Mouse (Mus musculus) liver, embryonic 12.5 days (tissue): ENCODE data around the gene Trim31. TPM values are rescaled to one million over a fixed set of nuclear protein-coding genes. Genes with fewer than 3 reads are reported as not detected.
"Not testable (repeated sequence)": the region's sequence is repeated elsewhere in the genome, so short reads cannot be mapped to it uniquely, and the experiment has no call there.

Source experiments
- ATAC-seq: fragments of 200-750 bp; cut with Nextera tagmentation; 2 replicates; pipeline ENCODE4 v1.8.0; 2017; ENCODE audit warnings: moderate number of reproducible peaks, mild to moderate bottlenecking, moderate library complexity
- H3K27ac ChIP-seq: fragments of 300-500 bp; sonication (generic); 2 replicates; pipeline ENCODE4 v1.5.1; 2016; ENCODE audit warnings: mild to moderate bottlenecking
- H3K27me3 ChIP-seq: fragments of 300-500 bp; sonication (generic); replicated peaks from 2 replicates; pipeline ENCODE4 v1.6.1; 2016; ENCODE audit warnings: mild to moderate bottlenecking, moderate library complexity
- H3K36me3 ChIP-seq: fragments of 300-500 bp; sonication (generic); 2 replicates; pipeline ENCODE4 v1.6.1; 2016; ENCODE audit warnings: mild to moderate bottlenecking, moderate library complexity
- H3K4me1 ChIP-seq: fragments of 300-500 bp; sonication (generic); 2 replicates; pipeline ENCODE4 v1.6.1; 2016
- H3K4me2 ChIP-seq: fragments of 300-500 bp; sonication (generic); 2 replicates; pipeline ENCODE4 v1.6.1; 2016; ENCODE audit warnings: mild to moderate bottlenecking, moderate library complexity
- H3K4me3 ChIP-seq: fragments of 300-500 bp; sonication (generic); 2 replicates; pipeline ENCODE4 v1.5.1; 2016; ENCODE audit warnings: mild to moderate bottlenecking, moderate library complexity
- H3K9ac ChIP-seq: fragments of 300-500 bp; sonication (generic); 2 replicates; pipeline ENCODE4 v1.6.1; 2016; ENCODE audit warnings: mild to moderate bottlenecking, moderate library complexity
- H3K9me3 ChIP-seq: fragments of 300-500 bp; sonication (generic); replicated peaks from 2 replicates; pipeline ENCODE4 v1.6.1; 2016; ENCODE audit warnings: mild to moderate bottlenecking, moderate library complexity
- WGBS: fragments of 180-500 bp; shearing (Covaris S2); methylation state at CpG from one replicate; pipeline ENCODE4 v1.1.7; 2016; ENCODE audit not compliant: insufficient replicate concordance; 5-methylcytosine and 5-hydroxymethylcytosine counted together
- polyA plus RNA-seq: library from polyadenylated mRNA; unstranded; fragments of >200 nt; fragmentation: Nextera tagmentation; extraction: Ambion mirVana; gene quantifications from 2 replicates; pipeline ENCODE4 v1.2.1, GENCODE M21; 2016

Trim31 gene
- polyA plus RNA-seq, 1 experiment from 2014 or later = not detected

- 23% methylated on average over 4 of the region's 4 CpGs for WGBS
- H3K27ac ChIP-seq = peak within 1 kb of the TSS; percentile 98
Observed at GRCm38 (mm10) chr17:36869284-36869954, 28.5 kb upstream of the Trim31 start, which contains the start of gene Trim10. Gene Trim10, plus strand, starts transcription at chr17:36869574.

GRCm38 (mm10) chr17:36869955-36870810 is 27.7 kb upstream of the Trim31 start:
- Histone ChIP-seq H3K36me3 (peaks cover 41% of the 10 kb centered on the region), H3K27ac (peak overlapping the region; percentile 98), H3K4me1 (peaks cover 61% of the 10 kb centered on the region), H3K27me3 (peaks cover 26% of the 10 kb centered on the region), H3K4me2 (peak overlapping the region; percentile 73), H3K9ac (peak overlapping the region; percentile 89), H3K9me3 (no peaks in the 10 kb centered on the region), H3K4me3 (peak overlapping the region; percentile 71)
- ATAC-seq = no peak; the same call in 1 of the 2 replicates
- 48% methylated on average over 25 of the region's 25 CpGs for WGBS

More at GRCm38 (mm10) chr17:36869284-36869954, 28.5 kb upstream of the Trim31 start, which contains the start of gene Trim10:
- Histone ChIP-seq H3K4me1 (peaks cover 59% of the 10 kb centered on the region), H3K27me3 (peaks cover 33% of the 10 kb centered on the region), H3K4me2 (peak within 1 kb of the TSS; percentile 73), H3K36me3 (peaks cover 33% of the 10 kb centered on the region), H3K9me3 (no peaks in the 10 kb centered on the region), H3K9ac (peak within 1 kb of the TSS; percentile 89), H3K4me3 (peak within 1 kb of the TSS; percentile 71)
- ATAC-seq = peak; percentile 100

DNA sequence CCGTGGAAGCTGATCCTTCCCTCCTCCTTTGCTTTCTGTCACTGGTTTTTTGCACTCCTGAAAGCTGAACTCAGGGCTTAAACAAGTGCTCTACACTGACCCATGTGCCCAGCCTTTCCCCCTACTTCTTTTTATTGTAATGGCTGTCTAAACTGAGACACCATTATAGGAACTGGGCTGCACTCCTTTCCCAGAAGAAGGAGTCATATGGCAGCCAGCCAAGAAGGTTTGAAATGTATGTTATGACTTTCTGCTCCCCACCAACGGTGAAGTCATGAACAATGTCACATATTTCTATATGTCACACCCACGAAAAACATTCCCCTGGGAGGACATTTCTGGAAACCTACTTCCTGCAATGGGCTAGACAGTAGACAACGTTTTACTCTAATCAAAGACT is 23.3 kb upstream of the Trim31 start:
- Histone ChIP-seq H3K4me1 (peaks cover 33% of the 10 kb centered on the region), H3K27me3 (peaks cover 8% of the 10 kb centered on the region; the same call in 1 of the 2 replicates), H3K4me2 (peak overlapping the region; percentile 38), H3K36me3 (peaks cover 78% of the 10 kb centered on the region), H3K27ac (no peak overlapping the region), H3K4me3 (peak overlapping the region; percentile 14; the same call in 1 of the 2 replicates), H3K9ac (no peak overlapping the region), H3K9me3 (no peaks in the 10 kb centered on the region)
- 67% methylated on average over 4 of the region's 4 CpGs for WGBS
- no peak for ATAC-seq

GRCm38 (mm10) chr17:36883350-36883749 is 14.6 kb upstream of the Trim31 start:
- H3K4me1 ChIP-seq = no peaks in the 10 kb centered on the region
- H3K9ac ChIP-seq = no peak overlapping the region
- H3K27me3 ChIP-seq = peaks cover 20% of the 10 kb centered on the region
- H3K27ac ChIP-seq = no peak overlapping the region
- H3K4me2 ChIP-seq = no peak overlapping the region
- no peaks in the 10 kb centered on the region for H3K9me3 ChIP-seq
- WGBS = 67% methylated on average over 2 of the region's 2 CpGs
- no peak overlapping the region for H3K4me3 ChIP-seq
- ATAC-seq = no peak
- peaks cover 6% of the 10 kb centered on the region for H3K36me3 ChIP-seq

DNA sequence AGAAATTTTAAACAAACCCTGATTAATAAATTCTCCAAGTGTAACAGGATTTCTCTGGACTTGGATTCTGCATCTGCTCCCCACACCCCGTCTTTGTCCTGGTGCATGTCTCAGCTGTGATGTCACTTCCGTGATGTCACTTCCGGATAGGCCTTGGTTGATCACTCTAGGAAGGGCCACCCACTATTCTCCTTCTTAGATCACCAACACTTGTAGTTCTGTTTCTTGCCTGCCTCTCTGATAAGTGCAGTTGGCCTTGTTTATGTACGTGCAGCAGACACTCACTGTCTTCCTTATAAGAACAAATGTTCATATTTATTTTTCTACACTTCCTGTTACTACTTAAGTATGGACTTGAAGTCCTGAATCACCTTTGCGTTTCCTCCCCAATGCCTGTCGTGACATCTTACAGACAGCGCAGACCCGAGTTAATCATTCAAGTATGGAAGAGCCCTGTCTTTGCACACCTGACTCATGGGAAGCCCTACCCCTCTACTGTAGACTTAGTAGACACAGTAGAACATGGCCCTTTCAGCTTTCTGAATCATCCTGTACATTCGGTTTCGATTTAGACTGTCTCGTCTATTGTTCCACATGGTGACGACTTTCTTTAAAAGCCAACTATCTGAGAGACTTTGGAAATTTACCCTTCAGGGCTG is 12.7 kb upstream of the Trim31 start:
- no peak overlapping the region for H3K4me2 ChIP-seq
- 82% methylated on average over 12 of the region's 12 CpGs for WGBS
- H3K4me1 ChIP-seq = no peaks in the 10 kb centered on the region
- no peak overlapping the region for H3K9ac ChIP-seq
- ATAC-seq = no peak
- H3K9me3 ChIP-seq = no peaks in the 10 kb centered on the region
- H3K36me3 ChIP-seq = no peaks in the 10 kb centered on the region
- H3K4me3 ChIP-seq = no peak overlapping the region
- no peak overlapping the region for H3K27ac ChIP-seq
- H3K27me3 ChIP-seq = peaks cover 37% of the 10 kb centered on the region

GRCm38 (mm10) chr17:36890073-36890903 is 7.6 kb upstream of the Trim31 start, which contains the start of gene Trim40:
Gene Trim40, minus strand, starts transcription at chr17:36890123.
- Histone ChIP-seq H3K9ac (no peak within 1 kb of the TSS), H3K9me3 (no peaks in the 10 kb centered on the region), H3K4me2 (no peak within 1 kb of the TSS), H3K36me3 (no peaks in the 10 kb centered on the region), H3K4me1 (peaks cover 8% of the 10 kb centered on the region; the same call in 1 of the 2 replicates), H3K4me3 (no peak within 1 kb of the TSS), H3K27me3 (peaks cover 53% of the 10 kb centered on the region), H3K27ac (no peak within 1 kb of the TSS)
- WGBS = 80% methylated on average over 5 of the region's 5 CpGs
- no peak for ATAC-seq

- not testable (repeated sequence) for H3K4me3 ChIP-seq, H3K4me1 ChIP-seq, H3K4me2 ChIP-seq, ATAC-seq, H3K9ac ChIP-seq, H3K36me3 ChIP-seq, H3K27ac ChIP-seq, H3K9me3 ChIP-seq
- H3K27me3 ChIP-seq = peaks cover 53% of the 10 kb centered on the region
- 86% methylated on average over 1 of the region's 1 CpGs for whole genome bisulfite sequencing
Observed at GRCm38 (mm10) chr17:36891496-36891895, 6.4 kb upstream of the Trim31 start.

DNA sequence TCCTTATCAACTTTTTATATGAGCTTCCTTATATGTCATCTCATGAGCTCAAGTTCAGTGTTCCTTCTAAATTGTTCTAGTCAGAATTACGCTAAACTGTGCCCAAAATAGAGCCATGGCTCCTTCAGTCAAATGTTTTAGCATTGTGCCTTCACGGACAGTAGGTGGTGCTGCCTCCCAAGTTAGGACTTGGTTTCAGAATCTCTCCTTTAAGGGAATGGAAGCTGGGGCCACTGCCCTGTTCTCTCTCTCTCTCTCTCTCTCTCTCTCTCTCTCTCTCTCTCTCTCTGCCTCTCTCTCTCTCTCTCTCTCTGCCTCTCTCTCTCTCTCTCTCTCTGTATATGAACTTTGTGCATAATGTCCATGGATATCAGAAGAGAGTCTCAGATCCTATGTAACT is 5.6 kb upstream of the Trim31 start:
- Histone ChIP-seq H3K4me3 (no peak overlapping the region), H3K27me3 (peaks cover 57% of the 10 kb centered on the region)
- WGBS = 12% methylated on average over 2 of the region's 2 CpGs

GRCm38 (mm10) chr17:36893387-36893786 is 4.5 kb upstream of the Trim31 start:
- Histone ChIP-seq H3K9ac (no peak overlapping the region), H3K4me1 (peaks cover 8% of the 10 kb centered on the region; the same call in 1 of the 2 replicates), H3K27ac (no peak overlapping the region), H3K27me3 (peaks cover 60% of the 10 kb centered on the region), H3K4me2 (no peak overlapping the region), H3K4me3 (no peak overlapping the region), H3K9me3 (no peaks in the 10 kb centered on the region), H3K36me3 (no peaks in the 10 kb centered on the region)
- WGBS = 15% methylated on average over 5 of the region's 5 CpGs
- ATAC-seq = no peak

More for the DNA sequence above, 5.6 kb upstream of the Trim31 start:
- 0 out of 2 replicates have a peak overlapping the region, but pooled peaks have one; percentile 6 for H3K9ac ChIP-seq
- no peaks in the 10 kb centered on the region for H3K9me3 ChIP-seq
- no peaks in the 10 kb centered on the region for H3K36me3 ChIP-seq
- H3K4me1 ChIP-seq = peaks cover 8% of the 10 kb centered on the region; the same call in 1 of the 2 replicates
- no peak overlapping the region for H3K27ac ChIP-seq
- no peak overlapping the region for H3K4me2 ChIP-seq
- ATAC-seq = 0 out of 2 replicates have a peak, but pooled peaks have one; percentile 37

DNA sequence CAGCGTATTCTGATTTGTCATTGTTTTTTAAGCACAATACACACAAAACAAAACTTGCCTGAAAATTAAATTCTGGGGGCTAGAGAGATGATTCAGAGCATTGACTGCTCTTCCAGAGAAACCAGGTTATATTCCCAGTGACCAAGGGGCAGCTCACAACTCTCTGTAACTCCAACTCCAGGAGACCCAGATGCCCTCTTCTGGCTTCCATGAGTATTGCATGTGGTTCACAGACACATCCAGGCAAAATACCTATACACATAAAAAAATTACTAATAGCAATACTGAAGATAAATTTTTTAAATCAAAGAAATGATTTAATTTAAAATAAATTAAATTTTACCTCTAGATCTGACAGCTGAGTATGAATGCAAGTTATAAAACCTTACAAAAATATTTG is 1.3 kb upstream of the Trim31 start:
- H3K36me3 ChIP-seq = no peaks in the 10 kb centered on the region
- H3K9ac ChIP-seq = no peak overlapping the region
- H3K4me3 ChIP-seq = no peak overlapping the region
- no peak overlapping the region for H3K4me2 ChIP-seq
- H3K27ac ChIP-seq = no peak overlapping the region
- peaks cover 8% of the 10 kb centered on the region; the same call in 1 of the 2 replicates for H3K4me1 ChIP-seq
- no peaks in the 10 kb centered on the region for H3K9me3 ChIP-seq
- WGBS = 67% methylated on average over 1 of the region's 1 CpGs
- peaks cover 43% of the 10 kb centered on the region for H3K27me3 ChIP-seq
- ATAC-seq = no peak

- Histone ChIP-seq H3K4me3 (no peak overlapping the region), H3K4me2 (no peak overlapping the region), H3K27ac (no peak overlapping the region), H3K27me3 (peaks cover 41% of the 10 kb centered on the region), H3K9ac (no peak overlapping the region), H3K9me3 (no peaks in the 10 kb centered on the region), H3K4me1 (peaks cover 8% of the 10 kb centered on the region; the same call in 1 of the 2 replicates), H3K36me3 (no peaks in the 10 kb centered on the region)
- no peak for ATAC-seq
Observed at GRCm38 (mm10) chr17:36897065-36897464, 853 bp upstream of the Trim31 start.
